Mouse (Mus musculus): ENCODE results near the gene Sag.
A peak's percentile ranks its signal among the peaks of the same experiment; 100 is the strongest.

Sag gene

DNA sequence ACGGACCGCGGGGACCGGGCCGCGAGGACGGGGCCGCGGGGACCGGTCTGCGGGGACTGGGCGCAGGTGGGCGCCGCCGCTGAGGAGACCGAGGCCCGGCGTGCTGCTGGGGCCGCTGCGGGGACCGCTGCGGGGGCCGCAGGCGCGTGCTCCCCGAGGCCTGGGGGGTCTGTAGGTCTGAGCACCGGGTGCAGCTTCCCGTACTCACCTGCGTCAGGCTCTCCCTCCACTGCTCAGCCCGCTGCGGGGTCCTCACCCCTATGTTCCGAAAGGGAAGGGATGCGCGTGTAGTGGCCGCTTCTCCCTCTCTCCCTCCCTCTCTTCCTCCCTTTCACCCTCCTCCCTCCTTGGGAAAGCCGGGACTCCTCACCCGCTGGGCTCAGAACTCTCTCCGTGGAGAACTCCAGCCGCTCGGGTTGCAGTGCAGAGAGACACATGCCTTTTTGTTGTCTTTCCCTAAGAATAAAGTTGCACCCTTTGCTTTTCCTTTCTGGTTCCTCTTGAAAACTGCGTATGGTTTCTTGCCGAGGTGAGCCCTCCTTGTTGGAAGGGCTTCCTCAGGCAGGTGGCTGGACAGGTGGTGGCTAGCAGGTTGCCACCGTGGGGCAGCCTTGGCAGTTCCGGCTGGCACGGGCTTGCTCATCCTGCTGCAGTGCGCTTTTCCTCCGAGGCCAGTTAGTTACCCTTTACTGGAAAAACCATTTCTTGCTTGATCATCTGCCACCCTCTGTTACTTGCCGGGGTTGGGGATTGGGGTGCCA lies 50.3 kb downstream of the Sag start:
- peak; percentile 46 for DNase-seq (ENCODE audit: low read depth, low spot score)

DNA sequence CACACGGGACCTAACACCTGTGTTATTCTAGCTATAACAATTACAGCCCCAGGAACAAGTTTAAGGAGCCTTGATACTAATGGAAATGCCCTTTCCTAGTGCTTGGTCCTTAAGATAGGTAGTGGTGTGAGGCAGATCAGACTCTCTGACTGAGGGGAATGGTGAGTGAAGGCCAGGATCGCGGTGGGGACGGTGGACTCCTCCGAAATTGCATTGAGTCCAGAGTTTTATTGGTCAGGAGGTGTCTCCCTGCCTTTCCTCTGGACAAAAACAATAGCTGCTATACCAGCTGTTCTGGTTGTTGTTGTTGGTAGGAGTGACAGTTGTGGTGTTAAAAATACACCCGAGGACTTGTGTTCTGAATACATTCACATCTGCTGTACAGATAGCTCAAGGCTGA lies 50.9 kb downstream of the Sag start:
- DNase-seq (ENCODE audit: low read depth, low spot score), result no peak

DNA sequence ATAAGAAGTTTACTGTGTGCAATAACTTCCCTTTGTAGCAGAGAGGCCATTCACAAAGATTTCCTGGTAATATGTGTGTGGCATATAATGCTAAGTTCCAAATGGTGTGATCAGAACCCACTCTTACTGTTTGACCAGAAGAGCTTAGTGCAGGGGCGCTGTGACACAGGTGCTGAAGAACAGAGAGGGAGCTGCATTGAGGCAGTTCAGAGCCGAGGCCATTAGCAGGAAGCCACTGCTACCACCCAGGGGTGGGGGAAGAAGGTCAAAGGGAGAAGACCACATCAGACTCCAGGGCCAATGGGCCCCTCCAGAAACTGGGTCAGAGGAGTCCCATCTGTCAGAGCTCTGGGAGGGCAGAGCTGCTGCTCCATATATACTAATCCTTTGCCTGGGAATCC lies 51.4 kb downstream of the Sag start:
- no peak for DNase-seq (ENCODE audit: low read depth, low spot score)

DNA sequence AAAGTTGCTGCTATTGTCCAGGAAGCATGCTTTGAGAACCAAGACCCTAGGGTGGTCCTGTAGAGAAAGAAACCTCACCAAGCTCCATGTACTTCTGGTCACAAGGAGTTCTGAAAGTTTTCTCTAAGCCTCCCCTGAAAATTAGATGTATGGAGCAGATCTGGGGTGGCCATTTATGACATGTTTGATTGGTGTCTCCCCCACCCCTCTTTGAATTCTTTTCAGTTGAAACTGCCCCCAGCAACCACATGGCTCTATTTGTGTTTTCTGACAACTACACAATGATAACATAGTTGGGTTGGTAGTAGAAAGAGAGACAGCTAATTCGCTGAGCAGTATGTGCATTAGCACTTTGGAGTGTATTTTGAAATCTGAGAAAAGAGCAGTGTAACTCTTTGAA lies 52.0 kb downstream of the Sag start:
- DNase-seq (ENCODE audit: low read depth, low spot score), result no peak

DNA sequence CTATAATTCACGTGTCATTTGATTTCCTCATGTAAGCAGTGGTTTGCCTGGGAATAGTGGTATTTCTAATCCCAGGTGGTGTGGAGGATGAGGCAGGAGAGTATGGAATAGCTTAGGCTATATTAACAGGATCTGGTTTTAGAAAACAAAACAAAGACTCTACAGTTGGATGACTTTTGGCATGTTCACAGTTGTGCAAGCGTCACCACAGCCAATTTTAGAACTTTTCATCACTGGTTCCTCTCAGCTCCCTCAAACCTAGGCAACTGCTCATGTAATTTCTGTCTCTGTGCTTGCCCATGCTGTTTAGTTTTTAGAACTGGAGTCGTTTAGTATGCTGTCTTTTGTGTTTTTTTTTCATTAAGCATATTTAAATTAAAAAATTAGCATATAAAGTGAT lies 53.3 kb downstream of the Sag start:
- no peak for DNase-seq (ENCODE audit: low read depth, low spot score)

DNA sequence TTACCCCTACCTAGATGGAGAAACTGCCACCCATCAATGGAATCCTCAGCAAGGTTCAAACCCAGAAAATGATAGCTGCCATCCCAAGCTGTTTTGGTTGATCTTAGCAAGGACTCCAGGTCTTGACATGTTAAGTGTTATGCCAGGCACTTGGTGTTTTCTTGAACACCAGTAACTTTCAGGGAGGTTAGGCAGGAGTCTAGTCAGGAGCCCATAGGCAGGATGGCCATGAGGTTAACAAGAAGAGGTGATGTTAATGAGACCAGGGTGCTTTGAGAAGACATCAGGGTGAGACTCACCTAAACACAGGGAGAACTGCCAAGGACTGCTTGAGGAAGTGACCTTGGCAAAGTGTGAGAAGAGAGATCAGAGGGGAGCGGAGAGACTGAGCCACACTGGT lies 54.6 kb downstream of the Sag start:
- no peak for DNase-seq (ENCODE audit: low read depth, low spot score)

DNA sequence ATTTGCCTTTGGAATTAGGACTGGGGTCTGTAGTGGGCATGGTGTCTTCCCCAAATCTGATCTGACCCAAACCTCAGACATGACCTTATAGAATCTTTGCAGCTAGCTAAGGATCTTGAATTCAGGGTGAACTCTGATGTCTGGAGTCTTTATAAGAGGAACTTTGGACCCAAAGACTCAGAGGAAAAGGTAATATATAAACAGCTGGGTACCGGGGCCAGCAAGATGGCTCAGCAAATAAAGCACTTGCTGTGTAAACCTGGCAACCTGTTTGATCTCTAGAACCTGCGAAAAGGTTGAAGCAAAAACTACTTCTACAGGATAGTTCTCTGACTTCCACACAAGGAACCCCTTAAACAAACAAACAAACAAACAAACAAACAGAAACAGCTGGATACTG lies 55.0 kb downstream of the Sag start:
- no peak for DNase-seq (ENCODE audit: low read depth, low spot score)

DNA sequence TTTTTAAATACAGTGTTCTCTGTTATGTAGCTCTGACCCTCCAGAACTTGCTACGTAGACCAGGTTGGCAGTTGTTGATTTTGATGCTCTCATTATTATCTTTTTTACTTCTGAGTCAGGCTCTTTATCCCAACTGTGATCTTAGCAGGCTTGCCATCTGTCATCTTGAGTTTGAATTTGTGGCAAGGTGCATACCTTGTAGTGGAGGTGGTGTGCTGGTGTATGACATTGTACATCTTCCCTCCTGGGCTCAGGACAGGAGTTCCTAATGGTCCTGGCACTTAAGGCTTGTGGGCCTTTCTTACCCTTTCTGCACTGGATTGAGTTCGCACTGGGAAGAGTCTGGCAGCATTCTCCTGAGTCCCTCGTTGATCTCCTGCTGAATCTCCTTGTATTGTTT lies 60.1 kb downstream of the Sag start:
- DNase-seq (ENCODE audit: low read depth, low spot score), result no peak

DNA sequence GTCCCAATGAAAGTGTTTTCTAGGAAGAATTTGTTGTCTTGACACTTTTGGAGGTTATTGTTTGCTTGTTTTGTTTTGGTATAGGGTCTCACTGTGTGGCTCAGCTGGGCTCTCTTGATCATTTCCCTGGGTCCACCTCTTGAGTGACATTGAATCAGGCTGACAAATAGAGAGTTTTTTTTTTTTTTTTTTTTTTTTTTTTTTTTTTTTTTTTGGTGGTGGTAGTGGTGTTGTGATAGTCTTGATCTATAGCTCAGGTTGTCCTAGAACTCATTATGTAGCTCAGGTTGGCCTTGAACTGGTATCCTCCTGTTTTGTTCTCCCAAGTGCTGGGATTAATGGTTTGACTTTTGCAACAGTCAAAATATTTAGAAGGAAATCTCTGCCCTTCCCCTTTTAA lies 61.4 kb downstream of the Sag start:
- no peak for DNase-seq (ENCODE audit: low read depth, low spot score)

DNA sequence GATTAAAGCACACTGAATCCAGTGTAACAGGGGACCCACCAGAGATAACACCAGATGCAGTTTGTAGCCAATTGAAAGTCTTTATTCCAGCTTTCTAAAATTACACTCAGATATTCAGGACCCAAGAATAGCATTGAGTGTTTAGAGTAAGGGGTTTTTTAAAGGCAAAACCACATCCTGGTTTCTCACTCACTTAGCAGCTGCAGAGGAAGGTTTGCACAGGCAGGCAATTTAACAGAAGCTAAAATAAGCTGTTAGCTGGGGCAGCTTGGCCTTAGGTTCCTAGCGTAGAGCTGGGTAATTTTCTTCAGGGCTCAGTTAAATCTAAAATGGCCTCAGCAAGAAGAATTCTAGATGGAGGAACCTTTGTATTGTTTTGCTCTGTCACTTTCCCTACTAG lies 63.2 kb downstream of the Sag start:
- no peak for DNase-seq (ENCODE audit: low read depth, low spot score)

DNA sequence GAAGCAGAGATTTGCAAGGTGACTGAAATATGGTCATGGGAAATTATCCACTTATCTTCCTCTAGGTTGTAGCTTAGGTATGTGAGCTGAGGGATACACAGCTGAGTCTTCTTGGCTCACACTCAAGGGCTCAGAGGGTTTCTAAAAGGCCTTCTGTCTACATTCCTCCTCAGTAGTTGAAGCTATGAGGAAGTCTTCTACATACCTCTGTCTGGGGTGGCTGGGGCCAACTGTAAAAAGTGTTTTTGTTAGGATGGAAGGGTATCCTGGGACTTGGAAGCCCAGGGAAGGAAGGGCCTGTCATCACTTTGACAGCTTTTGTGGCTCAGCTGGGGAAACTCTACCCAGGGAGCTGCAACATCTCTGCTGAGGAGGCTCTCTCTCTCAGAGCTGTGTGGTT lies 68.1 kb downstream of the Sag start:
- DNase-seq (ENCODE audit: low read depth, low spot score), result no peak

DNA sequence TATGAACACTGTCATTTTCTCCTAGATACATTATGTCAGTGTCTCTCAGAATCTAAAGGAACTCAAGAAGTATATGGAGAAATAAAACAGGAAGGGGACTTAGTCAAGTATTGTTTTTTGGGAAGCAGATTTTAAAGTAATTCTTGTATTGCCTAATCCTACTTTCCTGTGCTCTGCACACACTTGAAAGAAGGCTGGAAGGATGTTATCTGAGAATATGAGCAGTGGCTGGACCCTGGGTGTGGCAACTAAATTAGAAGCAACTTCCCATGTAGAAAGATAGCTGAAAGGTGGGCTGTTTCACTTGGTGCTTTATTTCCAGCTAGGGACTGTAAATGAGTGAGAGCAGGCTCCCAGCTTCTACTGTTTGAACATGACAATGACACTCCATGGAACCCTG lies 69.6 kb downstream of the Sag start:
- DNase-seq (ENCODE audit: low read depth, low spot score), result no peak

DNA sequence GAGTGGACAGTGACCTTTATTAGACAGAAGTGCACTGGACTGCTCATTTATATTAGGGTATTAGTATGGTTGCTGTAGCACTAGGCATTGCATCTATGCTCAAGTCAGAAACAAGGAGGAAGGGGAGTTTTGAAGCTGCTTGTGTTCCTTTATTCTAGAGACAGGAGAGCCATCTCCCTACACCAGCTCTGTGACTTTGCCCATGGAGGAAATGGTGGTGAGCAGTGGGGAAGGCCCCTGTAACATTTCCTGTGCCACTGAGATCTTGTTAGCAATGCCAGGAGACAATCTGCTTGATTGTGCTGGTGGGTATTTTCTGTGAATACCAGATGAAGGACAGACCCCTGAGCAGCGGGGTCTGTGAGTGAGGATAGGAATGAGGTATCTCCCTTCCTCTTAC lies 72.6 kb downstream of the Sag start:
- no peak for DNase-seq (ENCODE audit: low read depth, low spot score)

DNA sequence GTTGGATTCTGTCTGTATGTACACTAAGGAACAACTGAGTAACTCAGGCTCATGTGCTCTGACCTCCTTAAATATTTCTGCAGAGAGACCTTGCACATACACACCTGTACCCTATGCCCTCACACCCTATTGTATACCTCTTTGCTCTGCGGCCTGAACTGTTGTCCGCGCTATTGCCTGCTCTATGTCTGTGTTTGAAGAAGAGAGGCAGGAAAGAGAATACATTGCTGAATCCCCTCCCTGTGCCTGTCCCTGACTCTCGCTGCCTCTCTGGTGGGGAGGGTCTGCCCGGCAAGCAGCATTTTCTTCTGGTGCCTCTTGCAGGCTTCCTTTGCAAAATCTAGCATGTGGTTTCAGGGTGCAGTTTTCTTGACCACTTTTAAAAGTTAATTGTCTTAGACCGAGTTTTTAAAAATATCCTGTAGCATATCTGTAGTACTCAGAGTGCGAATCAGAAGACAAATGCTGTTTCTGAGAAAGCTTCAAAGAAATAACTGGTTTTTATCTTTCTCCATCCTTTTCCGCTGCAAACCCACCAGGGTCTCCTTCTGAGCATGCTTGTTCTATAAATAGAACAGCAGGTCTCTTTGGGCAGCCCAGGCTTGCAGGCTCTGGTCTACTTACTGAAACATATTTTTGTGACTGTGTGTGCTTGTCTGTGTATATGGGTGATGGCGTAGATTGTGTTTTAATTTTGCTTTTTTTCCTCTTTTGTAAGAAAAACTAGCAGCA lies 74.2 kb downstream of the Sag start:
- no peak for DNase-seq (ENCODE audit: low read depth, low spot score)

DNA sequence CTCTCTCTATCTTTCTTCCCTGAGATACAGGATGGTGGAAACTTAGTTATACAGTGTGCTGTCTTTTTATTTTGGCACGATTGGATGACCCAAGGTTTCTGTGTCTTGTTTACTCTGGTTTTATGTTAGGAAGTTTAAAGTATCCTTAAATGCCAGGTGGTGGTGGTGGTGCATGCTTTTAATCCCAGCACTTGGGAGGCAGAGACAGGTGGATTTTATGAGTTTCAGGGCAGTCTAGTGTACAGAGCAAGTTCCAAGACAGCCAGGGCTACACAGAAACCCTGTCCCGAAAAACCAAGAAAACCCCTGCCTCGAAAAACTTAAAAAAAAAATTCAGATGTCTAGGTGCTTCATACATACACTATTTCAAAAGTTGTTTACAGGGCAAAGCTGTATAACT lies 75.6 kb downstream of the Sag start:
- no peak for DNase-seq (ENCODE audit: low read depth, low spot score)

DNA sequence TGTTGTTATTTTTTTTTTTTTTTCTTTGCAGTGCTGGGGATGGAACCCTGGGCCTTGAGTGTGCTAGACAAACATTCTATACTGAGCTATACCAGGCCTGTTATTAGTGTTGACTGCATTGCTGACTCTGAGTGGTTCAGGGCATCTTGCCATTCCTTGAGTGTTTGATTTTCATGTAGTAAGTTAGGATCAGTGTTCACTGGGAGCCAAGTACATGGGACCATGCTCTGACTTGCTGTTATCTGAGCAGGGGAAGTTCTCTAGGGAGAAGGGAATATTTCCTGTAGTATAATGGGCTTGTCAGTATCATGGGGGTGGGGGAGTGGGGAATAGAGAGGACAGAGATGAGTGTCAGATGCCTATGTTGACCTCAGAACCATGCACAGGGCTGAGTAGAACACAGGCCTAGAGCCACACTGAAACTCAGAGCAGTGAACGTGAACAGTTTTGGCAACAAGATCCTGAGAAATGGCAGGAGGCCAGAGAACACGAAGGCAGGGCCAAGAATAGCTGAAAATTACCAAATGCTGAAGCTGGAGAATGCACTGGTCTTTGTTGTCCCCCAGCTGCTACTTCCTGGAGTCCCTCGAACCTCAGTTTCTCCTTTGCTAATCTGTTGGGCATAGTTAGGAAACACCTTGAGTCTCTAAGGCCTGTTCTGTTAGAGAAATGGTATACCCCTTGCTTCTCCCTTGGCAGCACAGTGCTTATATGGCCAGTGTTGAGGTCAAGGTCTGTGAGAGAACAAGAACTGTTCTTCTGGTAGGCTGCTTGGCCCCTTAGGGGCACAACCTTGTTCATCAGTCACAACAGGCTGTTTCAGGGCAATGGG lies 76.2 kb downstream of the Sag start:
- DNase-seq (ENCODE audit: low read depth, low spot score), result no peak

DNA sequence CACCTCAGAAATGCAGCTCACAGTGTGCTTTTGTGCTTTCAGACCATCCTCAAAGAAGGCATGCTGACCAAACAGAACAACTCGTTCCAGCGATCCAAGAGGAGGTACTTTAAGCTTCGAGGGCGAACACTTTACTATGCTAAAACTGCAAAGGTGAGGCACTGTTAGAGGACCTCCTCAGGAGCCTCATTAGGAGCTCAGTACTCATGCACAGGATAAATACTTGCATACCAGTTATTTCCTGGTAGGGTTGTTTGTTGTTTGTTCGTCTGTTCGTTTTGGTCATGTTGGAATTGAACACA lies 76.8 kb downstream of the Sag start:
- no peak for DNase-seq (ENCODE audit: low read depth, low spot score)

DNA sequence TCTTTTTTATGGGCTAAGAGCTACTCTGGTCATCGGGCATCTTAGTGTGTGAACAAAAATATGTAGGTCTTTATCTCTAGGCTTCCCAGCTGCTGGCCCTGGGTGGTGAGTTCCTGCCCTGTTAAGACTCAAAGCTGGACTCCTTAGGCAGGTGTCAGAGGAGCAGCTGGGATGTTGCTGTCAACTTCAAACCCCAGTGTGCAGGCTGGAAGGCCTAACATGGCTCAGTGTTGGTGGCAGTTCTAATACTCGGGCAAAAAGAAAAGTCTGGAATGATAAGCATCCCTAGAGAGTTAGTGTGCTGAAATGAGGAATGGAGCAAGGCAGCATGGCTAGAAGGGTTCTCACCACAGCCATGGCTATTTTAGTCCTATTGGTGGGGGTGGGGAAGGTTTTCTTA lies 77.4 kb downstream of the Sag start:
- DNase-seq (ENCODE audit: low read depth, low spot score), result no peak

DNA sequence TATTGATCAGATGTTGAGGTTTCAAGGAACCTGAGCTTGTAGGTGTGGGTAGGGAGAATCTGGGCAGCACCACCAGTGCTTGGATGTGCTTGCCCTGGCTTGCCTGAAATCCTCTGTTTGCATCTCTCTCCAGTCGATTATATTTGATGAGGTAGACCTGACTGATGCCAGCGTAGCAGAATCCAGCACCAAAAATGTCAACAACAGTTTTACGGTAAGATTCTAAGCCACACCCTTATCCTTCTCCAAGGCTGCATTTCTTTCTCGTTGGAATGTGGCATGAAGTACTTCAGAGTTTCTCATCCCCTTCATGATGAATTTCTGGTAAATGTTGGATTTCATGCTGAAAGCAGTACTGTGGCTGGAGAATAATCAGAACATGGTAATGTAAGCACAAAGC lies 78.2 kb downstream of the Sag start:
- DNase-seq (ENCODE audit: low read depth, low spot score), result no peak

DNA sequence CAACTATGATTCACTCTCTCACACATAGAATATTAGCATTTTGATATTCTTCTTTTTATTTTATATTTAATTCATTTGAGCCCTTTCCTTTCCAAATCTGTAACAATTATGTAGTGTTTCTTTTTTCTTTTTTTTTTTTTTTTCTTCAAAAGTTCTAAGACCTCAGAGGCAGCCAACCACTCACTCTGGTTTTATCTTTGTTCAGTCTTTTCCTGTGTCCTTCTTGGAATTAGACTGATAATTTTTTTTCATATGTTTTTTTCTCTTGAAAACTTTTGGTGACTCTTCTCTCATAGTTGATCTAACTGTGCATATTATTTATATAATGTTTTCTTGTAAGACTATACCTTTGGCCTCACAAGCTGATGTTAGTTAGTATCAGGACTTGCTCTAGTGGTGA lies 79.1 kb downstream of the Sag start:
- DNase-seq (ENCODE audit: low read depth, low spot score), result no peak

DNA sequence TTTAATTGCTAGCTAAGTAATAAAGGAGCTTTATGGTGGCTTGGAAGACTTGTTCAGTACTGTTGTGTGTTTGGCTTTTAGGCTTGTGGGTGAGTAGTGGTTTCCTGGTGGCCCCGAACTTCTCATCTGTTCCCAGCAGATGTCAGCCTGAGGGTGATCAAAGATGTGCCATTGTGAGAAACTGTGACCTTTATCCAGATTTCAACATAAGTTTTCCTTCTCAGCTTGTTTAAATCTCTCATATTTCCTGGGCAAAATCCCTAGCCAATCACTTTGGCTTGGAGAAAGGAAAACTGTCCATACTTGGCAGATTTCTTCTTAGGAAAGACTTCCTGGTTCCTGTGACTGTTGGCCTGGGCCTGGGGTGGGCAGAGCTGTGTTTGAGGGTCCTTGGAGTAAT lies 87.5 kb downstream of the Sag start:
- DNase-seq (ENCODE audit: low read depth, low spot score), result no peak

DNA sequence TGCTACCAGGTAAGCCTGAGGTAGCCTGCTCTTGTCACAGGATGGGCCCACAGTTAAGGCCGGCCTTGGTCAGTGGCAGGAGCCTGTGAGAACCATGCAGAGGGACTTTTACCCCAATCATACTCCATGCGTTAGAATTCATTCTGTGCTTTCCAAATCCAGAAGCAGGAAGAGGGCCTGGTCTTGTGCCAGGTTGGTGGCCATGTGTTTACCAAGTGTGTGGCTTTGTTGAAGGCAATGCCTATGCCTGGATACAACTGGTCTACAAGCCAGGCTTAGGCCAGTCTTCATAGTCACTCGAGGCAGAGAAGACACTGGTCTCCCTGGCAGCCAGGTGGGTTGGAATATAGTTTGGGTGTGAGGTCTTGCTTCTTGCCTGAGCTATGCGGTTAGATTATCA lies 88.2 kb downstream of the Sag start:
- no peak for DNase-seq (ENCODE audit: low read depth, low spot score)

DNA sequence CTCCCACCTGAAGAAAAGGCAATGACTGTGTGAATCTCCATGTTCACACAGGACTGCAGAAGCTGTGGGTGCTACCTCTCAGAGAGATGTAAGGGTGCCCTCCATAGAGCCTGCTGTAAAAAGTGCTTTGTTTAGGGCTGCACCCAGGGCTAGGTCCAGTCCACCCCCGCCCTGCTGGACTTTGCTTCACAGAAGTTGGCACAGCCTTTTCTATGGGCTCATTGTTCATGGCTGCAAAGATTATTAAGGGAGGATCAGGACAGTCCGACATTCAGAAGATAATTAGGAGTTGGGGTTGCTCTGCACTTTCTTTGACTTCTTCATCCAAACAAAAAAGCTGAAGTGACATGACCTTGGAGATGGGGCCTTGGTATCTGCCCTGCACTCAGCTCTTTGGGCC lies 89.0 kb downstream of the Sag start:
- DNase-seq (ENCODE audit: low read depth, low spot score), result no peak
